Mouse (Mus musculus) 3T3-L1 (cell line): ENCODE results near the gene Fgd6.

Source experiments
- DNase-seq: peaks from one replicate; pipeline ENCODE4 v3.0.0-alpha.2; 2015; ENCODE audit warnings: low read depth, low spot score

Fgd6 gene

DNA sequence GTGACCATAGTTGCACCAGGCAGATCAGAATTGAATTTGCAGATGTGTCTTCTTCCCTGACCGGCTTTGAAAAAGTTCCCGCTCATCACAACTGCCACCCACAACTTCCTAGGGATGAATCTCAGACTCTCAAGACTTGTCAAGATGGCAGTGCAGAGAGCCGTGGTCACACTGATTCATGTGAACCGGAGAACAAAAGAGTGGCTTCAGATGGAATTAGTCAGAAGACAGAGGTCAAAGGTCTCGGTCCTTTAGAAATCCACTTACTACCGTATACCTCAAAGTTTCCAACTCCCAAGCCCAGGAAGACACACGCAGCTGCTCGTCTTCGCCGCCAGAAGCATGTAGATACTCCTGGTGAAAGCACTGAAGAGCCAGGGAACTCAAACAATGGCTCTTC, 8.1 kb downstream of the Fgd6 start:
- DNase-seq = no peak

GRCm38 (mm10) chr10:94045301-94045700, 9.5 kb downstream of the Fgd6 start:
- no peak for DNase-seq

GRCm38 (mm10) chr10:94047024-94047423, 11.2 kb downstream of the Fgd6 start:
- no peak for DNase-seq

DNA sequence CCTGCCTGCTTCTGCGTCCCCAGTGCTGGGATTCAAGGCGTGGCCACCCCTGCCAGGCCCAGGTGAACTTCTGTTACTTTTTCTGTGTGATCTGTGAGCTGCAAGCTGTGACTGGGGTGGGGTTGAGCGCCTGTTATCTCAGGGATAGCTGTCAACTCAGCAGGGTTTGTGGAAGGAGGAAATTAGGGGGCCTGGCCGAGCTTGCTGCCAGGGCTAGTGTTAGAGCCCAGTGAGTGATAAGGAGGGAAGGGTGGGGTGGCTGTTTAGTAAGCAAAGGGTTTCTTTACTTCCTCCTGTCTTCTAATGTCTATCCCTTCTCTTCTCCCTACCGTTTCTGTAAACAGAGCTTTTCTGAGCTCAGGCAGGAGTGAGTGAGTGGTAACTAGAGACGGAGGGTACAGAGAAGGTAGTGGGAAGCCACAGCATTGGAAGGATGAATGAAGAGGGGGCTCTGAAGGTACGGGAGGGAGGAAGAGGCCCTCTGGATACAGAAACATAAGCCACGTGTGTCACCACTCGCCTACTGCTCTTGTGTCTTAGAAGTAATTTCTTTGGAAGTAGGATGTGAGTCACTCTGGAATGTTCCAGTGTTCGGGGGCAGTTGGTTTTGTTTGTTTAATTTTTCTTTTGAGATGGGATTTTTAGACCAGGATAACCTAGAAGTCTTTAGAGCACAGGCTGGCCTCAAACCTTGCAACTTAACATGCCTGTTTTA, 12.2 kb downstream of the Fgd6 start:
- peak; percentile 72 for DNase-seq

DNA sequence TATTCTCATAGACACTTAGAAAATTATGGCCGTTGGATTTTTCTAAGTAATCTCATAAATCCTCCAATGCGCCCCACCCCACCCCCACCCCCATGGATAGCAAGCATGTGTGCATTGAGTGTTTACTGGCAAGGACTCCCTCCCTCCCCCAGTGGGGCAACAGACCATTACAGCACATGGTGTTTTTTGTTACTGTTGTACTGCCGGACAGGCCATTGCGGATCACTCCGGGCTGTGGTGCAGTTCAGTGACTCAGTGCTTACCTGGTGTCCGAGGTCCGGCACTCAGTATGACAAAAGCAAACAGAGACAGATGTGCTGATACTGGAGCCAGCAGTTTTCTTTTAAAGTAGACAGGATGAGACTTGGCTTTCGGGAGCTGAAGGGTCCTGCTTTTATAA, 13.3 kb downstream of the Fgd6 start:
- no peak for DNase-seq

GRCm38 (mm10) chr10:94050736-94051135, 14.9 kb downstream of the Fgd6 start:
- no peak for DNase-seq

- no peak for DNase-seq
These were observed 20.7 kb downstream of the Fgd6 start for GRCm38 (mm10) chr10:94056487-94056886.

- no peak for DNase-seq
These were observed 23.8 kb downstream of the Fgd6 start for GRCm38 (mm10) chr10:94059618-94060055.

GRCm38 (mm10) chr10:94060190-94060589, 24.4 kb downstream of the Fgd6 start:
- DNase-seq = no peak

DNA sequence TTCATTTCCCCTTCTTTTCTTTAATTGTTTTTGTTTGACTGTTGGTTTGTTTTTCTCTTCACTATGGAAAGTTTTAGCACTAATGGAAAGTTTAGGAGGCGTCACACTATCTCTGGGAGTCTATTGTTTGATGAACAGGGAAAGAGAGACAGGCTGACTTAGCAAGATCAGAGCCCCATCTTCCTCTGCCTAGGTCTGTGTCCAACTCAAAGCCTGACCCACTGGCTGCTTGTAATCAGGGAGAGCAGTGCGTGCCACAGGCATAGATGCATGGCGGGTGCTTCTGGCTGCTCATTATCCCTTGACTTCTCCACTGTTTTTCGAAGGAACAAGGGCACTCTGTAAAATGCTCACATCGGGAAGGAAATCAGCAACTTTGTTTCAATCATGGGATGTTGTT, 26.6 kb downstream of the Fgd6 start:
- DNase-seq = no peak

DNA sequence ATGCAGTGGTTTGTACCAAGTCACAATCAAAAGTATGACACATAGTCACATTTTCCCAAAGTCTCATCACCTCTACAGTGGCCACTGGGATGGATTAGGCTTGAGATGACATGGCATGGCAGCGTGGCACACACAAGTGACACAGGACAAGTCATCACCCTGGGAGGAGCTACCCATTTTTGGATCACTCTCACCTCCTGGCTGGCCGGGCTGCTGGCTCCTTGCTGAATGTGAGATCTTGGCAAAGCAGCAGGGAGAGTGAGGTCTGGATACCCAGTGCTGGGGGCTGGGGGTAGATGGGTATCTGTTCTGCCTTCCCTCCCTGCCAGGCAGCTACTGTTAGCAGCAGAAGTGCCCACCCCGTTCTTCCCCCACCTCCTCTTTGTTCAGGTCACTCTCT, 31.1 kb downstream of the Fgd6 start:
- DNase-seq = no peak

DNA sequence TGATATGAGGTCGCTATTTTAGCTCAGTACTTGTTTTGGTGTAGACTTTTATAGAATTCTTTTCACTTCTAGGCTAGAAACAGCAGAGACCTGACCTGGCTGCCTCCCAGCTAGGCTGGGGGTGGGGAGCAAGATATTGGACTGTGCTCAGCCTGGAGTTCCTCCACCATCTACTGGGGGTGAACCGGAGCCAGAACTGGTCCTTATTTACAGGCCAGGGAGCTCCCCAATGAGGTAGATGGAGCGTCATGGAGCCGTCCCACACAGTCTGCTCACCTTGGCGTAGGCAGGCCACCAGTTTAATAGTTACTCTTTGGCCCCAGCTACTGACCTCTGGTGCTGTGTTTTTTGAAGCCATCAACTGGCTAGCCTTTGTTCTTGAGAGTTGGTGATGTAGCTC, 32.9 kb downstream of the Fgd6 start:
- DNase-seq = no peak

GRCm38 (mm10) chr10:94071641-94072040, 35.8 kb downstream of the Fgd6 start:
- DNase-seq = no peak

GRCm38 (mm10) chr10:94072261-94072915, 36.6 kb downstream of the Fgd6 start:
- DNase-seq = peak; percentile 1

DNA sequence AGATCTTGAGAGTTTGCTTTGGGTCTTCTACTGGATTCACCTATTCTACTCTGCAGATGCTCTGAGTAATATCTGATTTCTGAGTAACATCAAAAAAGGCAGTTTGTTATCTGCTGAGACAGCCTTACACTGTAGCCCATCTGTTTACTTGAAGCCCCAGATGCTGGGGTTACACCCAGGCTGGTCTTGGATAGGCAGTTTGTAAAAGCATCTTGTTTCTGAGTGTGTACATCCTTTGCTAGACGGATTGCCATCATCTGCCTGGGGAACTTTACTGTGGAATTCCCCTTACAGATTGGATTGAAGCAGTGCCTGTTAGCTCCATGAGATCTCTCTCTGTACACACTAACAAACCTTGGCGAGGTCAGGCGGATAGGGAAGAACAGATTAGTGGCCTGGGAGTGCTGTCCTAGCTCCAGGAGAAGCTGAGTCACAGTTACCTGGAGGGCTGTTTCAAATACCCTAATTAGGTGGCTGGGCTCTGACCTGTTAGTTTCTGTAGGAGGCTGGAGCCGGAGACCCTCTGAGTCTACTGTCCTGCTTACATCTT, 37.2 kb downstream of the Fgd6 start:
- DNase-seq = peak; percentile 43

DNA sequence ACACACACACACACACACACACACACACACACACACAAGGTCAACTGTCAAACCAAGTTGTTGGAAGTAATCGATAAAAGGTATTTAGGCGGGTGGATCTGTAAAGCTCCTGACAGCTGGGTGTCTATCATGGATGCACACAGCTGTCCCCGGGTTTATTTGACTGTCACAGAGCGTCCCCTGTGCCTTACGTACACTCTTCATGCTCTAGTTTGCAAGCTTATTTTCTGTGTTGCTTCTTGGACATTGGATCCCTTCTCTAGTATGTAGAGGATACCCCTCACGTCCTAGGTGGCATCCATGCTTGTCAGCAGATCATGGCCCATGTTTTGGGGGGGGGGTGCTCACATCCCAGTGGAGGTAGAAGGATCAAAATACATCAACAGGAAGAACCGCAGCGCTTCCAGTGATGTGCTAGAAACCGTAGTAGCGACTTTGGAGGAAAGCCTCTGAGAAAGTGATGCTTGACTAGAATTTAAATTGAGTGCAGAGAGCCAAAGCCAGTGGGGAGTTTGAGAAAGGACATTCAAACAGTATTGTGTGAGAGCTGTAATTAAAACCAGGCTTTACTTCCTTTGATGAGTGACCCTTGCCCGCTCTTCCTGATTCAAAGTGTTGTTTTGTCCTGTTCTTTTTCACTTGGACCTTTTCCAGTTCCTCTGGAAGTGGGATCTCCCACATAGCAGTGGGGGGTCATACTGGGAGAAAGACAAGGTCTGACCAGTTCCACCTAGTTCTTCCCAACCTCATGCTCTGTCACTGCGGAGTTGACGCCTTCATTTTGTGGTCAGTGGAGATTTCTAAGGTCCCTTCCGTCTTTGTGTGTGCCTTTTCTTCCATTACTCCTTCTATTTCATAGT, 41.4 kb downstream of the Fgd6 start:
- DNase-seq = no peak

- DNase-seq = no peak
These were observed 44.9 kb downstream of the Fgd6 start for GRCm38 (mm10) chr10:94080740-94081139.

- DNase-seq = no peak
These were observed 46.4 kb downstream of the Fgd6 start for GRCm38 (mm10) chr10:94082040-94082734.

DNA sequence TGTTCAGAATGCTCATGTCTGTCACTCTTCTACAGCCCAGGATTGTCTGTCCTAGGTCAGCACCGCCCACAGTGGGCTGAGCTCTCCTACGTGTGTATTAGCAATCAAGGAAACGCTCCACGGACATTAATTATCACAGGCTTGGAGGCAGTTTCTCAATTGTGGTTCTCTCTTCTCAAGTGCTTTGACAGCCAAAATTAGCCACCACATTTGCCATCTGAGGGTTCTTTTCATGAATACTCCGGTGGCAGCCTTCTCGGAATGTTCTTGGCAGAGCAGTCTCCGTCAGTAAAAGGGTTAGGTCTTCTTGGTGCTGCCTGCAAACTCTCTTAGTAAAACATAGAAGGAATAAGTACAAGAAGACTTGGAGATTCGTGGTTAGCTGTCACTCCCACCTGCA, 50.5 kb downstream of the Fgd6 start:
- no peak for DNase-seq

- peak; percentile 50 for DNase-seq
These were observed 51.7 kb downstream of the Fgd6 start for GRCm38 (mm10) chr10:94087367-94088077.

DNA sequence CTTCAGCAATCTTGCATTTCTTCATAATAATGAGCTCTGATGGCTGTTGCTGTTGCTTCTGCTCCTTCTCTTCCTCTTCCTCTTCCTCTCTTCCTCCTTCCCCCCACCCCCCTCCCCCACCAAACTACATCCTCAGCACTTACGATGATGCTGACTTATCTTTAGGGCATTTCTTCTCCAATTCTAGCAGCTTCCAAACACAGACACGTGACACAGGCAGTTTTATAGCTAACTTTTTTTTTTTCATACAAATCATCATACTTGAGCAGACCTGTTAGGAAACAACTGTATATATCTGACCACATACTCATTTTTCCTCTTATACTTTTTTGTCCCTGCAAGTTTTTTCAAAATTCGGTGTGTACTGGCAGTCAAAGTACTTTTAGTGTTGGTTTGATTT, 54.2 kb downstream of the Fgd6 start:
- DNase-seq = no peak
